ENCODE assay signal across 5 mouse cellular contexts in the genomic region with DNA sequence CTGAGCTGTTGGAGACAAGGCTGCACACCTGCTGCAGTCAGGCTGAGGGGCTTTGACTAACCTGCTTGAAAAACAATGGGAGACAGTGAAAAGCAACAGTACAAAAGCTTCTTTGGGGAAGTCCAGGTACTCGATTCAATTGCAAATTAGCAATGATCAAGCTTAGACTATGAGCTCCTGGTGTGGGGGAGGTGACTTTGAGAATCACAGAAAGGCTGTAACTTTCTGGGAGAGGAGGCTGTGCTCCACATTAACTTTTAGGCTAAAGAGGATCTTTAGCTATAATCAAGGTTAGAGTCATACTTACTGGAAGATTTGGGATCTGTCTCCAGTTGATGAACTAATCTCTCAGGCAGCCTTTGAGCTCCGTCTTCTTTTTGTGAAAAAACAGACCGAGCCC.
DNase-seq lines count a peak whose midpoint lies in the region; TF ChIP-seq lines count a peak whose summit lies in the region.
"Not testable (repeated sequence)": the region's sequence is repeated elsewhere in the genome, so short reads cannot be mapped to it uniquely, and the experiment has no call there.

No protein-coding gene starts in this region.

- TF ChIP-seq CTCF in ES-Bruce4 (IDR thresholded peaks at IDR 0.05; ENCODE audit: low read depth, low read length) = not testable (repeated sequence)

- not testable (repeated sequence) for H3K9ac ChIP-seq in ES-Bruce4 (ENCODE audit: low read depth, poor library complexity, severe bottlenecking); ES-E14 (ENCODE audit: insufficient read depth, low read depth, low read length, poor library complexity, severe bottlenecking)

- DNase-seq in ES-CJ7 (ENCODE audit: low read depth, low spot score) = peak; percentile 56
- peak; percentile 9 for DNase-seq in ES-E14 (ENCODE audit: low read depth, low spot score)
- DNase-seq in R1 (ENCODE audit: low read depth, low spot score) = peak; percentile 81
- peak; percentile 58 for DNase-seq in ZHBTc4 (ENCODE audit: low read depth, low spot score)

- H3K27ac ChIP-seq in ES-Bruce4 (ENCODE audit: insufficient read depth, low read length) (peak overlapping the region; percentile 100), ES-E14 (ENCODE audit: insufficient read depth, low read depth, low read length, poor library complexity, severe bottlenecking) (peak overlapping the region; percentile 56; the same call in 1 of the 2 replicates)

- H3K4me3 ChIP-seq in ES-Bruce4 (ENCODE audit: low read depth, low read length); ES-E14 (ENCODE audit: insufficient read depth in 1 of 2, low read depth in 1 of 2, low read length in 2 of 2, poor library complexity in 1 of 2, severe bottlenecking in 1 of 2): not testable (repeated sequence)

- H3K9me3 ChIP-seq in ES-Bruce4 (replicated peaks; ENCODE audit: control insufficient read depth, insufficient read depth, low read length, poor library complexity, severe bottlenecking) = peaks cover 49% of the 10 kb centered on the region
- not testable (repeated sequence) for H3K9me3 ChIP-seq in ES-E14 (ENCODE audit: control insufficient read depth, insufficient read depth, low read depth, low read length)

- H3K36me3 ChIP-seq in ES-Bruce4 (ENCODE audit: control insufficient read depth, insufficient read depth, low read length, poor library complexity, severe bottlenecking); ES-E14 (ENCODE audit: control insufficient read depth, insufficient read depth, low read length, poor library complexity, severe bottlenecking): not testable (repeated sequence)

- in situ Hi-C loops in ES-E14 (cut with MboI; ENCODE audit: low sequenced_read_pairs in 2 of 2, unreplicated experiment in 2 of 2) = not testable (repeated sequence)

- not testable (repeated sequence) for TF ChIP-seq POLR2A in ES-Bruce4 (IDR thresholded peaks at IDR 0.05; ENCODE audit: insufficient read depth, low read length)

- not testable (repeated sequence) for H3K4me1 ChIP-seq in ES-Bruce4 (ENCODE audit: control insufficient read depth, insufficient read depth, low read length); ES-E14 (ENCODE audit: control insufficient read depth in 2 of 2, insufficient read depth in 2 of 2, low read length in 2 of 2, poor library complexity in 1 of 2)

- H3K27me3 ChIP-seq in ES-Bruce4 (ENCODE audit: control insufficient read depth, insufficient read depth, low read length, poor library complexity, severe bottlenecking) = not testable (repeated sequence)

- peak; percentile 43; the same call in 1 of the 2 replicates for TF ChIP-seq EP300 in ES-Bruce4 (IDR thresholded peaks at IDR 0.05; ENCODE audit: insufficient read depth, low read depth, low read length)

Comparison
In these comparisons a context has a peak if more than half of its experiments do, and no peak if none do; other contexts are left out.
1. DNase-seq: peak in every context shown above with its lines; median percentile 81 in R1; 58 in ZHBTc4; 56 in ES-CJ7; 9 in ES-E14.